Mouse (Mus musculus) kidney, adult 11 months (tissue): Measurements from ENCODE around the gene Clgn.

Source experiments
- DNase-seq: peaks from one replicate; pipeline ENCODE4 v3.0.0; 2022

Gene Clgn

DNA sequence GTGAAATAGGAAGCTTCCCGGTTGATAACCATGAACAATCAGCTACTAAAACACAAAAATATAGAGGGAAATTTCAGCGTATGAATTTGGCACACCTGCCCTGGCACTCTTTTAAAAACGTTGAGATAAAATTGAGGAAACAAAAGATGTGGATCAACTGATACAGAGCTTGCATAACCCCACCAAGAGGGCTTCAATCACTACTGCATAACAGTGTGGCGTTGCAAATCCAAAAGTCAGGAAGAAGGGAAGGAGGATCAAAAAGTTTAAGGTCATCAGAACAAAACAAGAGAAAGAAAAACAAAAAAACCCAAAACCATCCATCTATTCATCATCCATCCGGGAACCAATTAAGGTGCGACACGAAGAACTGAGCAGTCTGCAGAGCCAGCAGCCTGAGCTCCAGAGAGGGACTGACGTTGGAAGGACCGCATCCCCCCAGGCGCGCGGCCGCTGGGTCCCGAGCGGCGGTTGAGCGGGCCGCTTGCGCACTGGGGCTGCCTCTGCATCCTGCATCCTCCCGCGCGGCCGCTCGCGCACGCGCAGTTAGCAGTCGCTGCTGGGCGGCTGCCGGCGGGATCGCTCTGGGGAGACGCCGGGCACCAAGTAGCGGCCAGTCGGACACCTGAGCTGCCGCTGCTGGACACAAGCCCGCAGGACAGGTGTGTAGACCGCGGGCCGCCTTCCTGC is at the start of gene Clgn:
Gene Clgn (plus strand): TSS at position 552 of the 690 bp plus-strand sequence.
- no peak for DNase-seq

DNA sequence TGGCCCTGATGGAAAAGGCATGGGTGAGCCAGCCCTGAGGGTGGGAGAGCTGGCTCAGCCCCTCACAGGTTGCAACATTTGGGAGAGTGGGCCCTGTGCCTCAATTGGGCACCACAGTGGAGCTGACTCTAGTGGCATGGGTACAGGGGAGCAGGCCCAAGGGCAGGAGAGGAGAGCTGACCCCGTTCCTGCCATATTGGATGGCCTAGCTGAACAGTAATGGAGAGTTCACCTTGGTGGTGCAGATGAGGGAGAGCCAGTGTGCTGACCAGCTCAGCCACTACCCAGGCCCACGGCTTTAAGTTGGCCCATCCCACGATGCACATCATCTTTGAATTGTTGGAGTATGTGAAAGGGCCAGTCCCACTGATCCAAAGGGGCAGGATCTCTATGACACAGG is 47.6 kb upstream of the Clgn start:
- no peak for DNase-seq

DNA sequence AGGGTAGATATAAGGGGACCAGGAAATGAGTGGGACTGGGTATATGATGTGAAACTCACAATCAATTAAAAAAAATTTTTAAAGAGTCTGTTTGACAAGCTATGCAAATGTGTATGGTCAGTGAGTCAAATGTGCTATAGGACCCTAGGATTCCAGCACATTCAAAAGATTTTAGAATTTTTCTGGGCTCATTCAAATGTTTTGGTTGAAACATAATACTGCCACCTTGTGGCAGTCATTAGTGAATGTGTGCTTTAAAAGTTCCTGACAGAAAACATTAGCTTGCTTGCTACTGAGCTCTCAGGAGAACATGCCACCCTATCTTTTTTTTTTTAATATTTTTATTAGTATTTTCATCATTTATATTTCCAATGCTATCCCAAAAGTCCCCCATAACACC is 47.0 kb upstream of the Clgn start:
- DNase-seq = no peak

DNA sequence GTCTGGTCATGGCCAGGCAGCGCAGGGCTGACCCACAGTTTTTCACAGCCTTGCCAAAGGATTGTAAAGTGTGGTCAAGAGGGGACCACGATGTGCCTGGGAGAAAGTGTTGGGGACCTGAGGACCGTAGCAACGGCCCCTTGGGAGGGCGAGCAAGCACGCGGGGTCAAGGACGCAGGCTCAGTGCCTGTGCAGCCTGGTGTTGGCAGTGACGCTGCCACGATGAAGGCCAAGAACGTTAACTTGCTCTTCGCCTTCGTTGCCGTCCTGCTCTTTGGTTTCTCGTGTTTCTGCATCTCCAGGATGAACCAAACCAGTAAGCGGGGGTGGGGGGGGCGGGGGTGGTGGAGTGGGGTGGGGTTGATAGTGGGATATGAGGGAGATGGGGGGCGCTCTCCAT is 41.4 kb upstream of the Clgn start, which contains the start of gene Mgat4d:
Gene Mgat4d (plus strand): TSS at position 209 of the 400 bp plus-strand sequence.
- DNase-seq = no peak

DNA sequence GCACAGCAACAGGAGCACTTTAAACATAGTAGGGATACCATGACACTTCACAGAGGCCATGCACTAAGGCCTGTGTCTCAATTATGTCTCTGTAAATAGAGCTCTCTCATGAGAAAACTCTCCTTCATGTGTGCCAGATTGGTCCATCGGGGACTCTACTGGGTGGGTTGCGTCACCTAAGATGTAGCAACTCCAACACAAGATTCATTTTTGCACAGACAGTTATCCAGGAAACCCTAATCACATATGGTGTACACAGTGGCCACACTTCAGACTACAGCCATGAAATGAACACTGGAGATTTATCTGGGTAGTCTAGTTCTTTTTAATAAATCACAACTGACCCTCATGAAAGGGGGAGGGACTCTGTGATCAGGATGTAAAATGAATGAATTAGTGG is 38.4 kb upstream of the Clgn start:
- DNase-seq = no peak

DNA sequence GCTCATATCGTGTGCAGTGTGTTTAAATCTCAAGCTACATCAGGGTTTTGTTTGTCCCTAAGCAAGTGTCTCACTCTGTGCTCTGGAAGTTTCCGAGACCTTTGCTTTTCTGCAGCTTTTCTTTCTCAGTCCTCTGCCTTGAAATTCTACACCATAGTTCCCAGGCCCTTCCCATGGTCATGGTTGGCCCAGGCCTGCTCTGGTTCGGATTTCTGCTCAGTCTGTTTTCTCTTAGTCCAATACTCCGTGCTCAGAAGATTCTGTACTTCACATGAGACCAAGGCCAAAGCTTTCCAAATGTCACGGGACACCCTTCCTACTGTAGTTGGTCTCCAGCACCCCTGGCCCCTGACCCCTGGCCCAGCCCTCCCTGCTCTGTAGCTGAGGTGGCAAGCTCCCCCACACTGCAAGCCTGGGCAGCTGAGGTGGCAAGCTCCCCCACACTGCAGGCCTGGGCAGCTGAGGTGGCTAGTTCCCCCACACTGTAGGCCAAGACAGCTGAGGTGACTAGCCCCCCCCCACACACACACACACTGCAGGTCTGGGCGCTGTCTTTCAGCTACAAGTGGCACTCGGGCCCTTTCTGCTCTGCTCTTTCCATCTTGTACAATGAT is 26.4 kb upstream of the Clgn start:
- no peak for DNase-seq

DNA sequence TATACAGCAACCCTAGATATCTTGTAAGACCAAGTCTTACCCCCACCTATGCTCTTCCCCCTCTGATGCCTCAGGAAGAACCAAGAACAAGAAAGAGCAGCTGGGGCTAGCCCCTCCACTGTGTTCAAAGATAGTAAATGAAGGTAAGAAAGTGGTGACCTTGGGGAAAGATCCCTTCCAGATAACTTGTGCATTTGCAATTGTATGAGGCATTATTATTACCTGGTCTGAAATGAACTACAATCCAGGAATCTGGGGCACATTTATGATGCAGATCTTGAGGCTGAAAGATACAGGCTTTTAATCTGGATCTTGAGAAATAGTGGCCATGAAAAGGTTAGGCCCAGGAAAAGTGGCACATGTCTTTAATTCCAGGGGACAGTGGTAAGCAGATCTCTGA is 12.4 kb upstream of the Clgn start:
- DNase-seq = no peak

DNA sequence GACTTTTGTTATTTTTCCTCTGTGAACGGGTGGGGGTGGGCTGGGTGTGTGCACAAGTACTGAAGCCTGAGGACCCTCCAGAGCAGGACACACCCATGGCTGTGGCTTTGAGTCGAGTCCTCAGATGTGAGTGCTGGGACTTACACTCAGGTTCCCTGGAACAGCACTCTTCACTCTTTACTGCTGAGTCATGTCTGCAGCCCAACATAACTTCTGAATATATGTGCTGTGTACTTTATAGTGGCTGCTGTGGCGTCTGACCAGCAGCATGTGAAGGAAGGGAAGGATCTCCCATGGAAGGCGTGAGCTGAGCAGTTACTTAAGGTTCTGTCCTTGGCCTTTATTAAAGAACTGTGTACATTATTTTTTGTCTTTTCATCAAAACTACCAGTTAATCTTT is 9.5 kb upstream of the Clgn start:
- DNase-seq = no peak

DNA sequence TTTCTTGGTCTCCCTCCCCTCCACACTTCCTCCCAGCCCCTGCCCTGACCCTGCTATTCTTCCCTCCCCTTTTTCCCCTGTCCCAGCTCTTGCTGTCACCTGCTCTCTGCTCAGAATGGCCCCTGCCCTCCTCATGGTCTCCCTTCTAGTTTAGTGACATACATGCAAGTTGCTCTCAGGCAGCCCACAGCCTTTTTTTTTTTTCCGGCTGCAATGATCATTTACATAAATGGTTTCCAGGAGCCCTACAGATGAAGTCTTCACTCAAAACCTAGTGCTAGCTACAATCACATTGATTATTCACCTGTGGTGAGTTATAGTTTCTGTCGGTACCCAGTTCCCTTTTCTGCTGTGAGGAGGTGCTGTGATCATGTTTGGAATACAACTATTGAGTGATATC is 8.7 kb upstream of the Clgn start:
- DNase-seq = no peak

DNA sequence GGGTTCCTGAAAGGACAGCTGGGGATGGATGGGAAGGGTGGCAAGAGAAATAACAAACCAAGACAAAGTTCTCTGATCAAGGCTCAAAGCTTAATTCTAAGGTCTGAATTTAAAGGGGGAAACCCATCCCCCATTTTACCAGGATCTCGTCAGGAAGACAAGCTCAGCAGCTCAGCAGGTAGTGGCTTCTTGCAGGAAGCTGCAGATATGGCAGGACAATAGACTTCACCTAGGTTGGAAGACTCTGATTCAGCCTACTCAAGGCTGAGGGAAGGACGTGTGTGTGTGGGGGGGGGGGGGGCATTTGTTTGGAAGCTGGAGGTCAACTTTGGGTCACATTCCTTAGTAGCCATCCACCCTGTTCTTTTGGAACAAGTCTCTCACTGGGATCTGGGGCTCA is 6.8 kb upstream of the Clgn start:
- no peak for DNase-seq

DNA sequence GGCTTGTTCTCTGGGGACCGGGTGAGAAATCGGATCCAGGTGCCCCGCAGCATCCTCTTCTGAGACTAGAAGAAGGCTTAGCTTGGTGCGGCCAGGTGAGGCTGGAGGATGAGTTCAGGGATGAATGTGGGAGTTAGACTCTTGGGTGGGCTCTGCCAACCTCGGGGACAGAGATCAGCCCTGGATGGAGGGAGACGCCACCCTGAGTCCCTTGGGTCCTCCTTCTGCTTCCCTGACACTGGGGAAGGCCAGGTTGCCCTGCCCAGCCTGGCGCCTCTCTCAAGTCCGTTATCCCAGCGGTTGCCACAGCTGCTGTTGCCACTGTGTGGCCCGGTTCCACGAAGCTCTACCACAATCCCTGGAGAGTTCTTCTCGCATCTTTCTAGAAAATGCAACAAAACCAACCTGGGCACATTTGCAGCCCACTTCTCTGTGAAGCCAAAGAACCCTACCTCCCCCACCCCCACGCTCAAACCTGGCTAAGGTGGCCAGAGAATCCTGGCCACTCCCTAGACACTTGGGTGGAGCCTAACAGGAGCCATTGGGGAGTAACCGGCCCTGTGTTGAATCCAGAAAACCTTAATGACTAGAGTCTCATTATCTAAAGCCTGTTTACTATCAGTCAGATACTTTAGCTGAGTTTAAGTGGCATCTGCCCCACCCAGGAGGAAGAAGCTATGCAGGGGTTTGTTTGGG is 487 bp downstream of the Clgn start:
- no peak for DNase-seq

DNA sequence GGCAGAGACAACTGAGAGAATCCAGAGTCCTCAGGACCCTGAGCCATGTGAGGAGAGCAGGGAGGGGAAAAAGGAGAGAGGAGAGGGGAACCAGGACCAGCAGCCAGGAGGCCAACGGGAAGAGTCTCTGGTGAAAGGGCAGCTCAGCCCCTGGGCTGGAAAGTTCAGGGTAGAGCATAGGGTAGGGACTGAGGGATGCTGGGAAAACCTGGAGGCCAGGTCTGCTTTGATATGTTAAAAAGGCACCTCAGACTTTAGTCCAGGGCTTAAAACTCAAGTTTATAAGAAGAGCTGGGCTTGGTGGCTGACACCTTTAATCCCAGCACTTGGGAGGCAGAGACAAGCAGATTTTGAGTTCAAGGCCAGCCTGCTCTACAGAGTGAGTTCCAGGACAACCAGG is 2.9 kb downstream of the Clgn start:
- no peak for DNase-seq

DNA sequence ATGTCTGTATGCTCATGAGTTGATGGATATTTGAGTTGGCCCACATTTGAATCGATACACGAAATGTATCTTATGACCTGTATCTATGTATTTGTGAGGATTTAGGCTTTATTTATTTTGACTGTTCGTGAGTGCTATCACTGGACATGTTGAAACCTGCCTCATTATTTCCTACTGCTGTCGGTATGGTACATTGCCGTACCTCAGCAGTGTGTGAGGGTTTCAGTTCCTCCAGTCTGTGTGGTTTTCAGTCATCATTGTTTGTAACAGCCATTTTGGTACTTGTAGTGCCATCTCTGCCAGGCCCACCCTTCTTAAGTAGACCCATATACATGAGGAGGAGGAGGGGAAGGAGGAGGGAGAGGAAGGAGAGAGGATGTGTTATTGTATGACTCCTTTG is 4.7 kb downstream of the Clgn start:
- no peak for DNase-seq

DNA sequence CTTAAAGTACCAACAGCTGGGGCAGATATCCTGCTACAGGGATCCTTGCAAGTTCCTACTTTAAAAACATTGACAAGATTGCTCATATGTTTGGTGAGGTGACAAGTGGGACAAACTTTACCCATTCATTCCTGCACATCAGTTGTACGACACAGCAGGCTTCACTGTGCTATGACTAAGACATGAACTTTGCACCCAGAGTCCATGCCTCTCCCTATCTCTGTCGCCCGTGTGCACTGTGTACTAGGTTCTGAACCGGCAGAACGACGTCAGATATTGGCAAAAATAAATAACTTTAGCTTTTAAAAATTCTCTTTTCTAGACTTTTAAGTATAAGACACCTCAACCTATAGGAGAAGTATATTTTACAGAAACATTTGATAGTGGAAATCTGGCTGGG is 7.0 kb downstream of the Clgn start:
- DNase-seq = no peak

DNA sequence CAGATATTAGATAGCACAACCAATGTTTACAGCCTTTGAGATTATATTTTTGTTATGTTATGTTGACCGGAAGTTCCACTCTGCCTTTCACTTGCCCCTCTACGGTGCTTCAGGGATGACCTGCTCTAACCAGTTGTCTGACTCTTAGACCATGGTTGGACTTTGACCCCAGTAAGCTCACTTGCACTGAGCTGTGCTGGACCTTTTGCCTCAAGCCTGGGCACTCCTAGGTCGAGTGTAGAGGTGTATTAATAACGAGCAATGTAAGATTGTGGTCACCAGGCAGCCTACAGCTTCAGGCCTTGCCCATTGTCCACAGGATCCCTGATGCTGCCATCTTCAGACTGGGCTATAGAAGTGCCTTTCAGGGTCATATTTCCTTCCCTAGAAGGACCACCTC is 8.1 kb downstream of the Clgn start:
- DNase-seq = no peak

DNA sequence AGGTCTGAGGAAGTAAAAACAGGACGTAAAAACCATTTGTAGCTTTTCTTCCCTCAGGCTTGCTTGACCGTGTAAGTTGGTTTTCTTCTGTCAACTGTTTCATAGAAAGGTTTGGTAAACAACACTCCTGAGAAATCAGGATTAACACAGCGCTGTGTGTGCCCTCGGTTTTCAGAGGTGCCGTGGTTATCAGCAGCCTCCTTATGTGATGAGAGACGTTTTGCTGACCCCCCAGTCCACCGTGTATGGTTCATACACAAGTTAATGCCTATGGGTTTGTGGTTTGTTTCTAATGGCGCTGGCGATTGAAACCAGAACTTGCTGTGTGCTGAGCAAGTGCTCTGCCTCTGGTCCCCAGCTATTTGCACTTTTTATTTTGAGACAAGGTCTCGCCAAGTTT is 15.9 kb downstream of the Clgn start:
- no peak for DNase-seq

DNA sequence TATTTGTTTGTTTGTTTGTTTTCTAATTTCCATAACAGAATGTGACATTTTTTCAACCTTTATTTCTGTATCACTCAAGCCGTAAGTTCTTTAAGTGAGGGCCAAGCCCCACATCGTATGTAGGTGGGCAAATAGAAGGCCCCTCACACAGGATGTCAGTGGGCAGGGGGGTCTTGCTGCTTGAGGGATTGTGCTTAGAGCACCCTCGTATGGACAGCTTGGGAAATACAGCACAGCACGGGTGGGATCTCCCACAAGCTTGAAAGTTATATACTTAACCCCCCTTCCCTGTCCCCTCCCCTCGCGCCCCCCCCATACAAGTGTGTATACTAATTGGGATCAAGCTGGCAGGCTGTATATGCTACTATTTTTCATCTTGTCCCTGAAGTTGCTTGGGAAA is 17.2 kb downstream of the Clgn start:
- DNase-seq = no peak

DNA sequence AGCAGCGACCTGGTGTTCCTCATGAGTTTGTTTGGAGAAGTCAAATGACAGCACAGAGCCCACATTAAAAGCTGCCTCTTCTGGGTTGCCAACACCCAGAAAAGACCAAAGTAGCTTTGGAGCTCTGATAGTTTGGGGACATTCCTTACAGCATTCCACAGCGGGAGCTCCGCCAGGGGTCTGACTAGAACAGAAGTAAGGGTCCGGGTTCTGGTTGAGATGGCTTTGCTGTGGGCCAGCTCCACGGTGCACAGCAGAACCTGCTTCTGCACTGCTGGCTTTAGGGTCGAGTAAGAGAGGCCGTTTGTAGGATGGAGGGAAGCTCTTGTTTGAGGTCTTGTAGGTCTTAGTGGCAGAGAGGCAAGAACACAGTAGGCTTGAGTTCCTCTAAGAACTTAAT is 18.8 kb downstream of the Clgn start:
- DNase-seq = no peak

DNA sequence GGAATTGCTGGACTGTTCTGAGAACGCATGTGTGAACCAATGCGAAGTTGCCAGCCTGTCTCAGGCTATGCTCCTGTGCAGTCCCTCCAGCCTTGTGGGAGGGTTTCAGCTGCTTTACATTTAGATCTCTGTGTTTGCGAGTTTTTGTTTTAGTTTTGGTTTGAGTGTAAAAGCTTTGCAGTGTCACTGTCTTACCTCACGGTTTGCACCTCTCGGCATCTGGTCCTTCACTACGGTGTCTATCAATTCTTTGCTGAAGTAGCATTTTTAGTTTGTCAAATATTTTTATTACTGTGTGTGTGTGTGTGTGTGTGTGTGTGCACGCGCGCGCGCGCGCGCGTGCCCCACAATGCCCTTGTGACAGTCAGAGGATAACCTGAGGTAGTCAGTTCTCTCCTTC is 27.2 kb downstream of the Clgn start:
- DNase-seq = no peak

DNA sequence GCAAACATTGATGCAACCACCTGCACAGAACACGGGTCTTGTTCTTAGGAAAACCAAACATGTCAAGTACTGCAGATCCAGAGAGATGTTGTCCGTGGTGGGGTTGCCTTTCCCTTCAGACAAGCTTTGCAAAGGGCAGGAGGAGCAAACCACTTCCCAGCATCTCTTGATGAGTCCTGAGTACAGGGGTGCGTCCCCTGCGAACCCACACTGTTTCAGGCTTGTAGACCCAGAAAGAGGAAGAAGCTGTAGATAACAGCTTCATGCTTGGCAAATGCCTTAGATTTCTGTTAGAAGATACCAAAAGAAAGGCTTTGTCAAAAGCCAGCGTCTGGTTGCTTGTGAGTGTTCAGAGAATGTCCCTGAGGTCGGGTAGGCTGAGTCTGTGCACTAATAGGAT is 28.3 kb downstream of the Clgn start:
- DNase-seq = no peak

DNA sequence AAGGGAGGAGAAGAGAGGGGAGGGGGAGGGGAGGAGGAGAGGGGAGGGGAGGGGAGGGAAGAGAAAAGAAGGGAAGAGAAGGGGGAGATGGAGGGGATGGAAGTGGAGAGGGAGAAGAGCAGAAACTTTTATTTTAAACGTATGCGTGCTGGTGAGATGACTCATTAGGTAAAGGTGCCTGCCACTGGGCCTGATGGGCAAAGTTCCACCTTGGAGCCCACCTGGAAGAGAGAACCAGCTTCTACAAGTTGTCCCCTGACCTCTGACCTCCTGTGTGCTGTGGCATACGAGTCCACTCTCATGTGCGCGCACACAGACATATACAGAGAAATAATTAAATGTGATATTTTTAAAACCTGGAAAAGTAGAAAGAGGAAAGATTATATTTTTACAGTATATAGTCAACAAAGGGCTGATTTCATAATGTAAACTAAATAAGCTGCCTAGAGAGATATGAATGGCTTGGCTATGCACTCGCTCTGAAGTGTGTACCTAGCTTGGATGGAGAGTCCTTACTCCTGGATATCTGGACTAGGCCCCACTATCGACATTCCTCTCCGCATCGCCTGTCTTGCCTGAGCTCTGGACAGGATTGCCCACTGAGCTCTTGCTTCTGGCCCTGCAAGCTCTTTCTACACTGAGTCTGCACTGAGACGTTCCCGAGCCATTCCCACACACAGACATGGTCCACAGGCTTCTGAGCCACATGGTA is 29.3 kb downstream of the Clgn start:
- DNase-seq = no peak

DNA sequence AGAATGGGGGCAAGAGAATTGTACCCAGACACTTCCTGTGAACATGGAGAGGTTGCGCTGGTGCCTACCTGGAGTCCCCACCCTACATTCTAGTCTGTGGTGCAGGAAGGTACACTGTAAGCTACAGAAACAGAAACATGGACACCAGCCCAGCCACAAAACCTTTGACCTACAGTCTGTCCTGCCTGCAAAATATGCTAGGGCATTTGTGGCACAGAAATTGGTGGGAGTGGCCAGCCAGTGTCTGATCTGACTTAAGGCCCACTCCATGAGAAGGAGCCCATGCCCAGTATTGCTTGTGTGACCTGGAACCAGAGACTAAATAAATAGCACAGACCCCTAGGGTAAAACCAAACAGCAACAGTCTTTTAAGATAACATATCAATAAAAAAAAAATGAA is 31.7 kb downstream of the Clgn start:
- peak; percentile 30 for DNase-seq

DNA sequence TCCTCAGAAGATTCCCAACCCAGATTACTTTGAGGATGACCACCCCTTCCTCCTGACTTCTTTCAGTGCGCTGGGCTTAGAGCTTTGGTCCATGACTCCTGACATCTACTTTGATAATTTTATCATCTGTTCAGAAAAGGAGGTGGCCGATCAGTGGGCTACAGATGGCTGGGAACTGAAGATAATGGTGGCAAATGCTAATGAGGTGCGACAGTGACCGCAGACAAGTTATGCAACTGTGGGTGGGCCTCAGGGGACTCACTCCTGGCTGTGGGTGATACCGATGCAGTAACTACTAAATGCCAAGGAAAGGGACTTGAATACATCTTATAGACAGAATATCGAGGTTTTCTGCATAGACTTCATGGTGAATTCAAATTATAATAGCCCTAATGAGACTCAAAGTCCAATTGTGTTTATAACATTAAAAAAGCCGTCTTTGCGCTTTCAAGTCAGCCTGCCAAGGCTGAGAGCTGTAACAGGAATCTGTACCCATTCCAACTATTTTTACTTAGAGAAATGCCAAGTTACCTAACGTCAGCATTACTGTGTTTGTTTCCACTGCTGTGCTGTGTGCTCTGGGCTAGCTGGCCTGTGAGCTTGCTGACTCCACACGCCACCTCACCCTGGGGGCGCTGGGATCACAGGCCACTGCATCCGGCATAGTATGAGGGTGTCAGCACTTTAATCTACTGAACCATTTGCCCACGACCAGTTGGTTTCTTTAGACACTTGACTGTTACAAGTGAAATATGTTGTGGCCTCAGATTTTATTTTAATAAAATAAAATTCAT is 33.6 kb downstream of the Clgn start:
- DNase-seq = peak; percentile 61
